Mouse (Mus musculus) CD4-positive, CD25-positive, alpha-beta regulatory T cell, adult 4 months (primary cell): Measurements from ENCODE around the gene Sat1. TPM values are rescaled to one million over a fixed set of nuclear protein-coding genes. Genes with fewer than 3 reads are reported as not detected.

Experiments used
- ATAC-seq: one replicate; pipeline ENCODE4 v1.8.0; 2017
- polyA plus RNA-seq, 2 experiments: library from polyadenylated mRNA; unstranded; fragments of 100-300 nt; shearing (Covaris generic); gene quantifications; one replicate each; pipeline ENCODE4 v1.2.1; 2017

Sat1 gene
- polyA plus RNA-seq, 2 experiments from 2014 or later, result 653 to 698 TPM

- no peak for ATAC-seq
These were observed 49.9 kb downstream of the Sat1 start for GRCm38 (mm10) chrX:155166313-155166712.

GRCm38 (mm10) chrX:155163553-155163952 is 52.7 kb downstream of the Sat1 start:
- no peak for ATAC-seq

Other genes starting within 250 kb of the Sat1 start
- gene Magea8, start 220.6 kb downstream of the Sat1 start, polyA plus RNA-seq, result not detected
- gene Magea5, start 153.3 kb downstream of the Sat1 start, polyA plus RNA-seq, result not detected
- not detected for gene Magea1, start 126.7 kb downstream of the Sat1 start, polyA plus RNA-seq
- not detected for gene Magea2, start 122.8 kb downstream of the Sat1 start, polyA plus RNA-seq
- not detected for gene Cldn34b2, start 88.0 kb downstream of the Sat1 start, polyA plus RNA-seq
- gene Acot9, start 46.0 kb upstream of the Sat1 start, polyA plus RNA-seq, result 10 to 100 TPM; 91.6 to 97.4 TPM
- 10 to 100 TPM; 36.6 to 41.6 TPM for gene Prdx4, start 124.3 kb upstream of the Sat1 start, polyA plus RNA-seq